Mouse (Mus musculus) myocyte (in vitro differentiated cells): ENCODE measurements at regions not wholly inside any gene's neighbourhood (a gene's known extent, or its start where the extent isn't known, plus 50 kb on each side); places are given as distances from the start of the nearest gene placed in this dataset.

Experiments used
- MAX ChIP-seq: IDR thresholded peaks from one replicate; pipeline ENCODE4 v1.6.1; 2011; ENCODE audit warnings: low read depth, mild to moderate bottlenecking, control low read depth
- MYOG ChIP-seq, 3 experiments: IDR thresholded peaks; one replicate each; pipeline ENCODE4 v1.6.1; 2011; ENCODE audit warnings: control low read depth in 2 of 3, low read depth in 2 of 3, mild to moderate bottlenecking in 2 of 3; ENCODE audit not compliant: insufficient read length in 2 of 3, control insufficient read depth in 1 of 3, insufficient read depth in 1 of 3
- POLR2A ChIP-seq: IDR thresholded peaks from one replicate; pipeline ENCODE4 v1.6.1; 2011; ENCODE audit warnings: low read depth, mild to moderate bottlenecking, control low read depth, moderate library complexity; ENCODE audit not compliant: insufficient read length
- SRF ChIP-seq: IDR thresholded peaks from one replicate; pipeline ENCODE4 v1.6.1; 2011; ENCODE audit warnings: low read depth; ENCODE audit not compliant: control insufficient read depth, insufficient read length
- TCF12 ChIP-seq: IDR thresholded peaks from one replicate; pipeline ENCODE4 v1.6.1; 2011; ENCODE audit warnings: mild to moderate bottlenecking, control low read depth; ENCODE audit not compliant: poor library complexity, insufficient read depth, severe bottlenecking

DNA sequence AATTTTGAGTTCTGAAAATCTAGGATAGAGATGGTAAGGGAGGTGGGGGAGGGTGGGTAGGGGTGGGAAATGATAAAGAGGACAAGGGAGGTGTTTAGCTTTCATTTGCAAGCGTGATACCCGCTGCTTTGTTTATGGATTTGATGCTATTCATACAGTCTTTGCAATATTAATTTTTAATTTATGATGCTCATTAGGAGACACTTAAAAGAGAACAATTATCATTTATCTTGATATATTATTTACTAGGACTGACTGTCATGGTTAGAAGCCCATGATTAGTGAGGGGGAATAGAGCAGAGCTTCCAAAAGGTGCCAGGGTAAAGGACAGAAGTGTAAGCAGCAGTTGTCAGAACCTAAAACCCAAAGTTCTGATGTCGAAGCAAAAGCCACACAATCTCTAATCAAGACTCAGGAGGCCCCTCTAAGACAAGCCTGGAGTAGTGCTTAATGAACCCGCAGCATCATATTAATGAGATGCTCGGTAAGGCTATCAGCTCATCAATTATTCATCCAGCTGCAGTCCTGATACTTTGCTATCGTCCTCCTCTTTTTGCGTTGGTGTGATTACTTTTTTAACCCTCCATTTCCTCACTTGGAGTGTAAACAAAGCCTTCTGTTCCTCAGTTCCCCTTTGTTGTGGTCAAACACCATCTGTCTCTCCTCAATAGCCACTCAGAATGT lies 115.8 kb upstream of the Etaa1 start:
- TF ChIP-seq POLR2A (no peak), TCF12 (no peak), MAX (no peak), SRF (no peak), MYOG (IDR thresholded peaks at IDR 0.05; ENCODE audit: control insufficient read depth in 1 of 3, insufficient read depth in 1 of 3, insufficient read length in 2 of 3, low read depth in 2 of 3) (no peak)
